Mouse (Mus musculus): ENCODE results near the gene Smarca1. TPM values are rescaled to one million over a fixed set of nuclear protein-coding genes. Genes with fewer than 3 reads are reported as not detected.

Smarca1 gene
- polyA plus RNA-seq, 1 experiment from 2014 or later = 26.2 TPM

DNA sequence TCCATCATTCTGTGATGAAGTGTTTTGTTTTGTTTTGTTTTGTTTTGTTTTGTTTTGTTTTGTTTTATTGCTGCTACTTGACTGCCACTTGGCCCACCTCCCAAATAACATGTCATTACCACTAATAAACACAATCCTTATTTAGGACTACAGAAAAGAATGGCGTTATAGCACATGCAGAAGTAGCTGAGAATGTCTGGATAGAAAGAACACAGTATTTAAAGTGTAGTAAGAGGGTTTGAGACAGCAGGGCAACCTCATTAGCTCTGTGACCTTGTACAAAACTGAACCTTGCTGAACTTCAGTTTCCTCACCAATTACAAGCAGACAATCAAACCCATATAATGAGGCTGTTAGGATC is 57.0 kb downstream of the Smarca1 start:
- no peaks in the 10 kb centered on the region for H3K27me3 ChIP-seq (replicated peaks; ENCODE audit: control insufficient read depth, insufficient read depth, low read length)
- H3K9me3 ChIP-seq (replicated peaks; ENCODE audit: control insufficient read depth, low read length) = no peaks in the 10 kb centered on the region
- no peak overlapping the region for H3K9ac ChIP-seq (ENCODE audit: low read length)
- ATAC-seq (no peak), DNase-seq (ENCODE audit: low spot score) (no peak)
- no peaks in the 10 kb centered on the region for H3K4me1 ChIP-seq (ENCODE audit: control insufficient read depth, insufficient read depth, low read length)
- no peaks in the 10 kb centered on the region for H3K36me3 ChIP-seq (ENCODE audit: control insufficient read depth, insufficient read depth, low read length)
- H3K27ac ChIP-seq (ENCODE audit: low read depth, low read length) = no peak overlapping the region
- 29% methylated on average over 1 of the region's 1 CpGs for WGBS
- H3K4me2 ChIP-seq (ENCODE audit: low read length) = no peak overlapping the region
- H3K4me3 ChIP-seq (ENCODE audit: low read depth, low read length) = no peak overlapping the region

DNA sequence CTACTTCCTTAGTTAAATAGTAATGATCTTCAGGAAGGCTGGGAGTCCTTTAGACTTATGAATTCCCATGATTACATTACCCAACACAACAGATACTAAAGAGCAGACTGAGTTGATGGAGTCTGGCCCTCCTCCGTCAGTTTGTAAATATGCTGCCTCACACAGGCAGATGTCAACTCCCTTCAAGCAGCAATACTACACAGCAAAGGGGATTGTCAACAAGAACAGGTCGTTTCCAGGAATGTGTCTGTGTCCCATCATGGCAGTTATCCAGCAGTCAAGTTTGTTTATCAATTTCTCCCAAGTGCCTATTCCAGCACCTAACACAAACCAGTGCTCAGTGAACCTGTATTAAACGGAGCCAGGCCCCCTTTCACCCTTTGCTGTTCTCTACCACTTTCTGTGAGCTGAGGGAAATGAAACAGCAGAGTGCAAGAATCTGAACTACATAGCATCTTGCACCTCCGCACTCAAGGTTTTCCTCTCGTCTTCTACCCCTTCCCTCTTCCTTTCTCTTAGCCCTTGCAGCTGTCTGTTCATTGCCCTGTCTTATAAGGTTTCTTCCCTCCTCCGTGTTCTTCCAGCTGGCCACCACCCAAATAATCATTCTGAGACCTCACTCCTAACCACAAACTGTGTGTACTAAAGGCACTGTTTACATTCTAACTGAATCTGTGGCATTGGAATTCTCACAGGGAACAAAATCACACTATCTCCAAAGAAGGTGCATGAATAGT is 57.5 kb downstream of the Smarca1 start:
- H3K9ac ChIP-seq (ENCODE audit: low read length) = no peak overlapping the region
- DNase-seq (ENCODE audit: low spot score) (no peak), ATAC-seq (no peak)
- H3K4me1 ChIP-seq (ENCODE audit: control insufficient read depth, insufficient read depth, low read length) = no peaks in the 10 kb centered on the region
- no peaks in the 10 kb centered on the region for H3K27me3 ChIP-seq (replicated peaks; ENCODE audit: control insufficient read depth, insufficient read depth, low read length)
- no peak overlapping the region for H3K27ac ChIP-seq (ENCODE audit: low read depth, low read length)
- 58% methylated on average over 6 of the region's 6 CpGs for WGBS
- H3K4me2 ChIP-seq (ENCODE audit: low read length) = no peak overlapping the region
- no peak overlapping the region for H3K4me3 ChIP-seq (ENCODE audit: low read depth, low read length)
- H3K36me3 ChIP-seq (ENCODE audit: control insufficient read depth, insufficient read depth, low read length) = no peaks in the 10 kb centered on the region
- H3K9me3 ChIP-seq (replicated peaks; ENCODE audit: control insufficient read depth, low read length) = no peaks in the 10 kb centered on the region

DNA sequence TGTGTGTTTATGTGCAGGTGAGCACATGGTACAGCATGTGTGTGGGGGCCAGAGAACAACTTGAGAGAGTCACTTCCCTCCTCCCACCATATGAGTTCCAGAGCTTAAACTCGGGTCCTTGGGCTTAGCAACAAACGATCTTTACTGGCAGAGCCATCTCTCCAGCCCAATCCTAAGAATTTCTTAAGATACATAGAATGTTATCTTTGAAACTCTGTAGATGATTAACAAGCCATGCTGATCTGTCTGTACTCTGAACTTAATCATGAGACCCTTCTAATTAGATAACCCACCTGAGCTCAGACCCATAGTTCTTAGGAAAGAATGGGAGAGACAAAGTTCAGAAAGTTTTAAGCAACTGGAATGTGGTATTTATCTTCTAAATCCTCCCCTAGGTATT is 59.3 kb downstream of the Smarca1 start:
- Histone ChIP-seq H3K27me3 (replicated peaks; ENCODE audit: control insufficient read depth, insufficient read depth, low read length) (no peaks in the 10 kb centered on the region), H3K9me3 (replicated peaks; ENCODE audit: control insufficient read depth, low read length) (no peaks in the 10 kb centered on the region), H3K4me2 (ENCODE audit: low read length) (no peak overlapping the region), H3K4me1 (ENCODE audit: control insufficient read depth, insufficient read depth, low read length) (no peaks in the 10 kb centered on the region), H3K27ac (ENCODE audit: low read depth, low read length) (no peak overlapping the region), H3K36me3 (ENCODE audit: control insufficient read depth, insufficient read depth, low read length) (no peaks in the 10 kb centered on the region), H3K4me3 (ENCODE audit: low read depth, low read length) (no peak overlapping the region), H3K9ac (ENCODE audit: low read length) (no peak overlapping the region)
- ATAC-seq (no peak), DNase-seq (ENCODE audit: low spot score) (no peak)
- 79% methylated on average over 2 of the region's 2 CpGs for WGBS

DNA sequence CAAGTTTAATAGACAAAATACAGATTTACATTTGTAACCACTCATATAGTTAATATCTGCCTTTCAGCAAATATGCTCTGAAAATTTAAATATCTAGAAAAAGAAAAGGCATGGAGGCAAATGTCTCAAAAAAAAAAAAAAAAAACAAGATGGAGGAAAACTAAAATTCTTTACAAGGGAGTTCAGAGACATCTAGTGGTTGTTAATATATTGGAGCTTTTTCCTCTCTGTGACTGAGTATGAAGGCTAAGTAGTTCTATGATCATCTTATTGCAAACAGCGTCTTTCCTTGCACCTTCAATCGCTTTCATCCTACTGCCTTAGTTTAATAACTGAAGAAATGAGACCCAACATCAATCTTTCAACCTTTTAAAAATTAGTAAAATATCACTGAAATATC is 72.2 kb downstream of the Smarca1 start:
- no peak overlapping the region for H3K4me2 ChIP-seq (ENCODE audit: low read length)
- H3K9me3 ChIP-seq (replicated peaks; ENCODE audit: control insufficient read depth, low read length) = no peaks in the 10 kb centered on the region
- WGBS = 70% methylated on average over 2 of the region's 2 CpGs
- H3K4me3 ChIP-seq (ENCODE audit: low read depth, low read length) = no peak overlapping the region
- no peak overlapping the region for H3K27ac ChIP-seq (ENCODE audit: low read depth, low read length)
- no peak for ATAC-seq
- H3K27me3 ChIP-seq (replicated peaks; ENCODE audit: control insufficient read depth, insufficient read depth, low read length) = no peaks in the 10 kb centered on the region
- no peak overlapping the region for H3K9ac ChIP-seq (ENCODE audit: low read length)
- DNase-seq (ENCODE audit: low spot score) = peak; percentile 56
- no peaks in the 10 kb centered on the region for H3K36me3 ChIP-seq (ENCODE audit: control insufficient read depth, insufficient read depth, low read length)
- H3K4me1 ChIP-seq (ENCODE audit: control insufficient read depth, insufficient read depth, low read length) = no peaks in the 10 kb centered on the region

DNA sequence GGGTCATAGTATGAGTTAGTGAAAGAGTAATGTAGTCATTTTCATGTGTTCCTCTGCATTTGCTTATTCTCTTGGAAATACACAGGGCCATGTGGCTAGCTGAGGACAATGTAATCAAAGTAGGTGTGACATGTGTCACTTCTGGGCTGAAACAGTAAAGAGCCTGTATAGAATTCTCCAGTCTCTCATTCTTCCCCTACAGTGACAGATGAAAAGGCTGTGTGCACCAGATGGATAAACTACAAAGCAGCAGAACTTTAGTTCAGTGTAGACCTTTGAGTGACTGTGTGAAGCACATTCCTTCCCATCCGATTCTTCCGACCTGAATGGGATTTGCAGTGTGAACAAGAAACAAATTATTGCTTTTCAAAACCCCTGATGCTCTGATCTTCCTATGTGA is 84.1 kb downstream of the Smarca1 start:
- no peaks in the 10 kb centered on the region for H3K9me3 ChIP-seq (replicated peaks; ENCODE audit: control insufficient read depth, low read length)
- ATAC-seq = no peak

DNA sequence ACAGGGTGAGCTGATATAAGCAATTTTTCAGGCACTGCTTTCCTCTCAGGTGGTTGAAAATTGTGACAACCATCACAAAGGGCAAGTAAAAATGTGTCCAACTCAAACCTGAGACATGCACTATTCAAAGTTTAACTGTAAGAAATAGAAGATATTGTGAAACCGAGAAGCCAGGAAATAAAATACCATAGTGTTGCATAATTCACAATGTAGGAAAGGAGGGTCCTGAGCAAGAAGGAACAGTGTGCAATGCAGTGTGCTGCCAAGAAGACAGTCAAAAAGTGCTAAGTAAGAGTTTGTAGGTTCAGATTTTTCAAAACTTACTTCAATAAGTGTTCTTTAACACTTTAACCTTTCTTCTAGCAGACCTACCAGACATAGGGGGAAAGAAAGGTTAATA is 128.3 kb downstream of the Smarca1 start:
- no peak overlapping the region for H3K4me3 ChIP-seq (ENCODE audit: low read depth, low read length)
- H3K9me3 ChIP-seq (replicated peaks; ENCODE audit: control insufficient read depth, low read length) = no peaks in the 10 kb centered on the region
- 90% methylated on average over 1 of the region's 1 CpGs for WGBS
- H3K4me1 ChIP-seq (ENCODE audit: control insufficient read depth, insufficient read depth, low read length) = no peaks in the 10 kb centered on the region
- no peaks in the 10 kb centered on the region for H3K36me3 ChIP-seq (ENCODE audit: control insufficient read depth, insufficient read depth, low read length)
- no peak overlapping the region for H3K4me2 ChIP-seq (ENCODE audit: low read length)
- no peak for DNase-seq (ENCODE audit: low spot score)
- no peaks in the 10 kb centered on the region for H3K27me3 ChIP-seq (replicated peaks; ENCODE audit: control insufficient read depth, insufficient read depth, low read length)
- no peak overlapping the region for H3K27ac ChIP-seq (ENCODE audit: low read depth, low read length)
- H3K9ac ChIP-seq (ENCODE audit: low read length) = no peak overlapping the region
- ATAC-seq = no peak

More for the DNA sequence above, 84.1 kb downstream of the Smarca1 start:
- Histone ChIP-seq H3K4me1 (ENCODE audit: control insufficient read depth, insufficient read depth, low read length) (no peaks in the 10 kb centered on the region), H3K36me3 (ENCODE audit: control insufficient read depth, insufficient read depth, low read length) (no peaks in the 10 kb centered on the region), H3K9ac (ENCODE audit: low read length) (no peak overlapping the region), H3K27me3 (replicated peaks; ENCODE audit: control insufficient read depth, insufficient read depth, low read length) (no peaks in the 10 kb centered on the region), H3K4me2 (ENCODE audit: low read length) (no peak overlapping the region), H3K4me3 (ENCODE audit: low read depth, low read length) (no peak overlapping the region), H3K27ac (ENCODE audit: low read depth, low read length) (no peak overlapping the region)
- no peak for DNase-seq (ENCODE audit: low spot score)
- 58% methylated on average over 2 of the region's 2 CpGs for WGBS

DNA sequence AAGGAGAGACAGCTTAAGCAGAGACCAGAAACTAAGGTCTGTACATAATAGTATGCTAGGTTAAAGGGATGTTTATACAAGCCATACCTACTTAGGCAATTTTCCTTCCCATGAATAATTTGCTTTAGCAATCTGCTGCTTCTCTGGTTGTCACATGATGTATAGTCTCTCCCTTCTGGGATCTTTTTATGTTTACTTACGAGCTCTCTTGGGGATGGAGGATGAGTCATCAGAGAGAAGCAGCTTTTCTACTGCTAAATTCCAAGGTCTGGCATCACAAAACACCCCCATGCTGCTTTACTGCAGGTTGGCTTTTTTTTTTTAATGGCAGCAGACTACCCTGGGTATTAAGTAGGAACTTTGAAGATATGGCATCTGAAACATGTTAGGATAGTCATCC is 132.6 kb downstream of the Smarca1 start:
- H3K36me3 ChIP-seq (ENCODE audit: control insufficient read depth, insufficient read depth, low read length) = no peaks in the 10 kb centered on the region
- no peaks in the 10 kb centered on the region for H3K4me1 ChIP-seq (ENCODE audit: control insufficient read depth, insufficient read depth, low read length)
- no peaks in the 10 kb centered on the region for H3K9me3 ChIP-seq (replicated peaks; ENCODE audit: control insufficient read depth, low read length)
- H3K27ac ChIP-seq (ENCODE audit: low read depth, low read length) = no peak overlapping the region
- no peaks in the 10 kb centered on the region for H3K27me3 ChIP-seq (replicated peaks; ENCODE audit: control insufficient read depth, insufficient read depth, low read length)
- no peak overlapping the region for H3K4me2 ChIP-seq (ENCODE audit: low read length)
- 44% methylated on average over 1 of the region's 1 CpGs for WGBS
- H3K4me3 ChIP-seq (ENCODE audit: low read depth, low read length) = no peak overlapping the region
- H3K9ac ChIP-seq (ENCODE audit: low read length) = no peak overlapping the region
- no peak for ATAC-seq
- no peak for DNase-seq (ENCODE audit: low spot score)

Other genes with a start within 250 kb of the Smarca1 start
- gene Ocrl, start 19.4 kb upstream of the Smarca1 start, polyA plus RNA-seq (2014; fragmentation: Nextera tagmentation; extraction: Ambion mirVana) = 22.5 and 24.5 TPM in 2 replicates
- 2.4 and 3.5 TPM in 2 replicates for gene Apln, start 141.9 kb upstream of the Smarca1 start, polyA plus RNA-seq (2014; fragmentation: Nextera tagmentation; extraction: Ambion mirVana)
- gene Xpnpep2, start 215.8 kb upstream of the Smarca1 start, polyA plus RNA-seq (2014; fragmentation: Nextera tagmentation; extraction: Ambion mirVana) = 0.90 and 1.4 TPM in 2 replicates

Data from forebrain, embryonic 14.5 days (tissue).